Mouse (Mus musculus) erythroblast, embryonic 14.5 days (primary cell): ENCODE data around the gene Apbb2.

ENCODE experiments used
- GATA1 ChIP-seq: IDR thresholded peaks from 2 replicates; pipeline ENCODE4 v1.6.1; 2012; ENCODE audit warnings: low read length, inconsistent platforms, mixed read lengths
- TAL1 ChIP-seq: IDR thresholded peaks from 3 replicates; pipeline ENCODE4 v1.6.1; 2012; ENCODE audit warnings: low read length, inconsistent platforms, mixed read lengths

- TF ChIP-seq TAL1 (no peak), GATA1 (no peak)
Measured at GRCm38 (mm10) chr5:66643260-66643659, 24.7 kb upstream of the Apbb2 start.
